Mouse (Mus musculus) testis, adult 10 weeks (tissue): ENCODE measurements around the gene Ddb2. TPM values are rescaled to one million over a fixed set of nuclear protein-coding genes. Genes with fewer than 3 reads are reported as not detected.

Source experiments
- polyA plus RNA-seq: library from polyadenylated mRNA; stranded (reverse); fragments of 350-450 nt; fragmentation: Illumina TruSeq; extraction: RNeasy Lipid Tissue Mini Kit (QIAGEN cat#74804); gene quantifications from one replicate; pipeline ENCODE4 v1.2.3, GENCODE M21; 2014; ENCODE audit warnings: low read depth, low replicate concordance

Ddb2 gene
- polyA plus RNA-seq = 16.6 TPM

DNA sequence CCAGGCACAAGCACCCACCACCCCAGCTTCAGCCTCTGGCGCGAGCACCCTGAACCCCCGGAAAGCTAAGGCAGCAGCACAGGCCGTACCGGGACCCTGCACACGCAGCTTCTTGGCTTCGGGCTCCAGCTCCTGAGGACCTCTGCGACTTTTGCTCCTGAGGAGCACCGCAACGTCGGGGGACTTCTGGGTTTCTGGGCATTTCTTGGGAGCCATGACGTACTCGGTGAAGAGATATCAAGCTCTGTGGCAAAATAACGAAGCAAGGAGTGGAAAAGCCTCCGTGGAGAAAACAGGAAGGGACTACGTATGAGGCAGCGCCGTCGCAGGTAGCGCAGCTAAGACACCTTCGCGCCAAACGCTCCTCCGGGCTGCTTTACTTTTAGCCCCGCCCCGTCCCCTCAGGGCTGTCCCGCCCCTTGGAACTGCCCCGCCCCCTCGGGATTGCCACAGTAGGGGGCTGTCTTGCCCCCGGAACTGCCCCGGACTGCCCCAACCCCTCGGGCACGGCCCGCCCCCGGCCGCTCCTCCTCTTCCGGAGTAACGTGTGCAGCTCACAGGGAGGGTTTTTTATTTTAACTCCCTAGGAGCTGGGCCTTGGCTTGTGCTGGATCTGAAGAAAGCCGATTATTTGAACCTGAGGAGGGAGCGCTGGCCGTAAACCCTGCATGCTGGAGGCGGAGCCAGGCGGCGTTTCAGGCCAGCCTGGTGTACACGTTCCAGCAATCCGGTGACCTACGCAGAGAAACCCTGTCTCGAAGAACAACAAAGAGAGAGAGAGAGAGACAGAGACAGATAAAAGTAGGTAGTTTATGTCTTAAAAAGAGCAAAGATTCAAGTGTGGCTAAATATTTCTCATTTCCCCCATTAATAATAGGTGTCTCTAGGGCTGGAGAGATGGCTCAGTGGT is at the start of gene Ddb2:
TSS of gene Ddb2 (minus strand) at position 382 of the 910 bp plus-strand sequence.

GRCm38 (mm10) chr2:91264711-91265681 is 28.2 kb upstream of the Ddb2 start, which contains the start of gene Arfgap2:
Gene Arfgap2 (plus strand): TSS chr2:91264974.

DNA sequence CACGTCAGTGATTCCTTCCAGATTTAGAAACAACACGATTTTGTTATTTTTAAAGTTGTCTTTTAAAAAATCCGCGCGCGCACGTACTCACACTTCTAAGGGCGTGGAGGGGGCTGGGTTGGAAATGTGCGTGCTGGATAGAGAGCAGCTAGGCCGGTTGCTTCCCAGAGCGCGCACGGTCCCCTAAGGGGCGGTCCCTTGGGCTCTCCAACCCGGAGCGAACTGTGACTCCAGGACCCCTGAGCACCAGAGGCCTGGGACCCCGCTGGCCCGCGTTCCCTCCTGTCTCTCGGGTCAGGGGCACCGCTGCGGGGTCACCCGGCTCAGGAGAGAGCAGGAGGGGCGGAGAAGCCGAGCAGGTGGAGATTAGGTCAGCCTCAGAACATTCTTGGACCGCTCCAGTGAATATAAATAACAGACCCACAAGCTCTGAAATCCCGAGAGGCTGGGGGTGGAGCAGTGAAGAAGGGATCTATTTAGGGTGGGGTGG is 18.9 kb upstream of the Ddb2 start, which contains the start of gene Pacsin3:
TSS of gene Pacsin3 (plus strand) at position 294 of the 490 bp plus-strand sequence.

GRCm38 (mm10) chr2:91202222-91202971 is 34.4 kb downstream of the Ddb2 start, which contains the start of the genes Nr1h3 and Acp2:
Gene Nr1h3 (minus strand): TSS chr2:91202834.
Gene Acp2 (plus strand): TSS chr2:91202885.

DNA sequence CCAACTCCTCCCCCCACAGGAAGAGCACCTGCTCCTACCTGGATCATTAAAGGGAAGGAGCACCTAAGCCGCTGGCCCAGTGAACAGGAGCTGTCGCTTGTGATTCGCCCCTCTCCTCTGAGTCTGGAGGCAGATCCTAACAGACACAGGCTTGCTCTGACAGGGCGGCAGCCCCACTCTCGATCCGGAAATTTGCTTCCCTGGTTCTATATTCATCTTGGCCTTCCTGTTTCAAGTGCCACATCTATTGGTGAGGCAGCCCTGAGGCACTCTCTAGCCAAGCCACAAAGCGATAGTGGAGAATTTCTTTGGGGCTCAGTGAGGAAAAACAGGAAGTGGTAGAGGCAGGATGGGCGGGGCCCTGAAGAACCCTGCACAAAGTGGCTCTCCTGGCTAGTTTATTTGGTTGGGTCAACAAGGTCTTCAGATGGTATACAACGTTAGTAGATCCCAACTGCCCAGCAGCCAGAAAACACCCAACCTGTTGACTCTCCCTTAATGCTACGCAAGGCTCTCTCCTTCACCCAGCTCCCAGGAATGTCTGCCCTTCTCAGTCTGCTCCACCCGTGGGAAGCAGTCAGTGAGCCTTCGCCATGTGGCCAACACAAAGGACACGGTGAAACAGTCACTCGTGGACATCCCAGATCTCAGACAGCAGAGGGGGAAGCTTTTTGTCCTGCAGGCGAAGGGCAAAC is 52.9 kb downstream of the Ddb2 start, which contains the start of gene Madd:
TSS of gene Madd (minus strand) at position 127 of the 695 bp plus-strand sequence.

Other genes starting within 250 kb of the Ddb2 start
- gene Rapsn, start 201.4 kb downstream of the Ddb2 start, polyA plus RNA-seq = not detected
- 727 TPM for gene Psmc3, start 183.0 kb downstream of the Ddb2 start, polyA plus RNA-seq
- gene Slc39a13, start 166.6 kb downstream of the Ddb2 start, polyA plus RNA-seq = 6.5 TPM
- 1.7 TPM for gene Spi1, start 154.6 kb downstream of the Ddb2 start, polyA plus RNA-seq
- not detected for gene Mybpc3, start 118.8 kb downstream of the Ddb2 start, polyA plus RNA-seq
- 3.1 TPM for gene Madd, start 53.1 kb downstream of the Ddb2 start, polyA plus RNA-seq
- 0.59 TPM for gene Nr1h3, start 34.1 kb downstream of the Ddb2 start, polyA plus RNA-seq
- 11.8 TPM for gene Acp2, start 34.1 kb downstream of the Ddb2 start, polyA plus RNA-seq
- 0.59 TPM for gene Pacsin3, start 19.0 kb upstream of the Ddb2 start, polyA plus RNA-seq
- 23.0 TPM for gene Arfgap2, start 28.0 kb upstream of the Ddb2 start, polyA plus RNA-seq
- gene 1110051M20Rik, start 207.7 kb upstream of the Ddb2 start, polyA plus RNA-seq = 42.6 TPM
- 0.17 TPM for gene Lrp4, start 220.5 kb upstream of the Ddb2 start, polyA plus RNA-seq